Mouse (Mus musculus) hindbrain, embryonic 15.5 days (tissue): ENCODE data around the gene Rbck1. TPM values are rescaled to one million over a fixed set of nuclear protein-coding genes. Genes with fewer than 3 reads are reported as not detected.

Source experiments
- ATAC-seq: fragments of 200-750 bp; cut with Nextera tagmentation; 2 replicates; pipeline ENCODE4 v1.8.0; 2017; ENCODE audit warnings: low read depth, moderate number of reproducible peaks, moderate TSS enrichment; ENCODE audit not compliant: low FRiP score
- H3K27ac ChIP-seq: fragments of 300-500 bp; sonication (generic); replicated peaks from 2 replicates; pipeline ENCODE4 v1.5.1; 2015; ENCODE audit warnings: mild to moderate bottlenecking, inconsistent platforms
- H3K27me3 ChIP-seq: fragments of 300-500 bp; sonication (generic); 2 replicates; pipeline ENCODE4 v1.6.1; 2015; ENCODE audit warnings: control low read depth, inconsistent platforms
- H3K36me3 ChIP-seq: fragments of 300-500 bp; sonication (generic); 2 replicates; pipeline ENCODE4 v1.6.1; 2015; ENCODE audit warnings: control low read depth, inconsistent platforms
- H3K4me1 ChIP-seq: fragments of 300-500 bp; sonication (generic); replicated peaks from 2 replicates; pipeline ENCODE4 v1.6.1; 2015; ENCODE audit warnings: control low read depth, inconsistent platforms
- H3K4me2 ChIP-seq: fragments of 300-500 bp; sonication (generic); 2 replicates; pipeline ENCODE4 v1.6.1; 2015; ENCODE audit warnings: moderate library complexity, mild to moderate bottlenecking, inconsistent platforms
- H3K4me3 ChIP-seq: fragments of 300-500 bp; sonication (generic); 2 replicates; pipeline ENCODE4 v1.5.1; 2015; ENCODE audit warnings: mild to moderate bottlenecking, inconsistent platforms
- H3K9ac ChIP-seq: fragments of 300-500 bp; sonication (generic); 2 replicates; pipeline ENCODE4 v1.6.1; 2015; ENCODE audit warnings: inconsistent platforms
- H3K9me3 ChIP-seq: fragments of 300-500 bp; sonication (generic); 2 replicates; pipeline ENCODE4 v1.6.1; 2016; ENCODE audit warnings: control low read depth, inconsistent platforms
- whole genome bisulfite sequencing: fragments of 180-500 bp; shearing (Covaris S2); methylation state at CpG from one replicate; pipeline ENCODE4 v1.1.7; 2015; 5-methylcytosine and 5-hydroxymethylcytosine counted together
- polyA plus RNA-seq: library from polyadenylated mRNA; unstranded; fragments of >200 nt; fragmentation: Nextera tagmentation; extraction: Ambion mirVana; gene quantifications from 2 replicates; pipeline ENCODE4 v1.2.1, GENCODE M21; 2015

Gene Rbck1
- polyA plus RNA-seq, 1 experiment from 2014 or later = 103 TPM

DNA sequence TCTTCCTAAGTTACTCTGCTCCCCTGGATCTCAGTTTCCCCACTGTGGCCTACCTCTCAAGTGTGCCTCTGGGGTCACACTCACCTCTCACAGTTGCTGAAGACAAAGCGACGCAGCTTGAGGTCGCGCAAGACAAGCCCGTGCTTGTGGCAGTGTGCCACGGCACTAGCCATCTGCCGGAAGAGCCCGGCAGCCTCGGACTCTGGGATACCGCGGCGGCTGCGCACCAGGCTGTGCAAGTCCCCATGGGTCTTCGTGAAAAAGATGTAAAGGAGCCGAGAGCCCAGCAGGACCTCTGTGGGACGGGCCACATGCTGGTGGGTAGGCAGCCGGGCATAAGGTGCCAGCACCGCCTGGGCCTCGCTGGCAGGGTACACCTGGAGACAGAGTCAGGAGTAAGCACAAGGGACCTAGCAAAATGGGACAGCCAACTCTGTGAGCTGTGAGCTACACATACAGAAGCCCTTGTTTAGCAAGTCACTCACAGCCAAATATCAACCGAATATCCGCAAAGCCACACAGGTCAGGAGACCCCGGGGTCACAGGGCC, 7.3 kb upstream of the Rbck1 start:
- Histone ChIP-seq H3K9me3 (no peaks in the 10 kb centered on the region), H3K4me1 (peaks cover 15% of the 10 kb centered on the region), H3K36me3 (no peaks in the 10 kb centered on the region), H3K9ac (no peak overlapping the region), H3K27ac (no peak overlapping the region), H3K4me3 (no peak overlapping the region), H3K27me3 (no peaks in the 10 kb centered on the region), H3K4me2 (no peak overlapping the region)
- 81% methylated on average over 22 of the region's 22 CpGs for WGBS
- ATAC-seq = no peak

DNA sequence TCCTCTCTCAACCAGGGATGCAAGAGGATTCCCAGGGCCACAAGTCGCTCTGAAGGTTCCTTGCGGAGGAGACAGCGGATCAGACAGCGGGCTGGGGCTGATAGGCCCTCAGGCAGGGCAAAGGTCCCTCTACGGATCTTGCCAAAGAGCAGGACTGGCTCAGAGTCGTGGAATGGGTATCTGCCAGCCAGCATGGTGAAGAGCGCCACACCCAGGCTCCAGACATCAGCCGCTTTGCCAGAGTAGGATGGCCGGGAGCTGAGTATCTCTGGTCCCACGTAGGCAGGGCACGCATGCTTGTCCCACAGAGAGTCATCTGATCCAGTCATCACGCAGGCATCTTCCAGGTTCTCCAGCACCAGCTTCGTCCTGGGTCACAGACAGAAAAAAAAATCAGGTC, 5.9 kb upstream of the Rbck1 start:
- Histone ChIP-seq H3K4me2 (no peak overlapping the region), H3K36me3 (no peaks in the 10 kb centered on the region), H3K9me3 (no peaks in the 10 kb centered on the region), H3K4me3 (no peak overlapping the region), H3K9ac (no peak overlapping the region), H3K4me1 (peaks cover 5% of the 10 kb centered on the region; the same call in 1 of the 2 replicates), H3K27ac (no peak overlapping the region), H3K27me3 (no peaks in the 10 kb centered on the region)
- WGBS = 84% methylated on average over 13 of the region's 13 CpGs
- ATAC-seq = no peak

DNA sequence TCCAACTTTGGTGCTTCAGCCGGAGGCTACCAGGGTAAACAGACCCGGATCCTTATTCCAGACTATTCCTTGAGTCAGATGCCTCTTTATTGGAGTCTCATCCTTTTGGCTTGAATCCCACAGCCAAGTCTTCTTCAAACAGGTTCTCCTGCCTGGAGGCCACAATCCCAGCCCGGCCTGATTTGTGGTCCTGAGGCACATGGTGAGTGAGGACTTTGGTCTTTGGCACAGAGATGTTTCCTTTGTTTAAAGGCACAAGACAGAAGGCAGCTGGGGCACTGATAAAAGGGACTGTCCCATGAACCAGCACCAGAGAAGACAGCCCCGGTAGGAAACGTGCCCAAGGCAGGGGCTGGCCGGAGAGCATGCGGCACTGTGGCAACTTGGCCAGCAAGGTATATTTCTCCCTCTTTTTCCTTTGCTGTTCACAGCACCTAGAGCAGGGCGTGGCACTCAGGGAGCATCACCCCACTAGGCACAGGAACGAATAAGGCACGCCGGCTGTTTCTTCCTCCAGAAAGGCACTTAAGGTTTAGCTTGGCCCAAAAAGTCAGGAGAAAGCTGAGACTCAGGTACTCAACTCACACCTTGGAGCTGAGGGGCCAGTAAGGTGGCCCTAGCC, 5.2 kb upstream of the Rbck1 start:
- Histone ChIP-seq H3K36me3 (no peaks in the 10 kb centered on the region), H3K4me2 (no peak overlapping the region), H3K4me1 (no peaks in the 10 kb centered on the region; the same call in 1 of the 2 replicates), H3K4me3 (no peak overlapping the region), H3K9ac (no peak overlapping the region), H3K27me3 (no peaks in the 10 kb centered on the region), H3K27ac (no peak overlapping the region), H3K9me3 (no peaks in the 10 kb centered on the region)
- no peak for ATAC-seq
- 87% methylated on average over 11 of the region's 11 CpGs for WGBS

DNA sequence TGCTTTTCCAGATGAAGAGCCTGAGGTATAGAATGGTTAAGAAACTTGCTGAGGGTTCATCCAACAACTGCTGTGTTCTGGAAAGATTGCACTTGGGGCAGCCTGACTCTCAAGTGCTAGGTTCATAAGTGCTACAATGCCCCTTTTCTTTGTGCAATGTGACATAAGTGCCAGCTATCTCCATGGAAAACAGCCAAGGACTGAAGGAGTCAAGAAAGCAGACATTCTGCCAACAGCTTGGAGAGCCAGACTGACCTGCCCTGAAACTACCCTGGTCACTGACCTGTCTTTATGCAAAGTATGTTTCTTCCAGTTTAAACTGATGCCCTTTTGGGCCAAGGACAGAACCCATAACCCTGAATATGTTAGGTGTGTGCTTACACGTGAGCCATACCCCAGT, 4.4 kb upstream of the Rbck1 start:
- 84% methylated on average over 1 of the region's 1 CpGs for WGBS
- H3K36me3 ChIP-seq = no peaks in the 10 kb centered on the region
- ATAC-seq = no peak
- H3K27me3 ChIP-seq = no peaks in the 10 kb centered on the region
- H3K9ac ChIP-seq = no peak overlapping the region
- H3K4me2 ChIP-seq = no peak overlapping the region
- no peaks in the 10 kb centered on the region; the same call in 1 of the 2 replicates for H3K4me1 ChIP-seq
- H3K9me3 ChIP-seq = no peaks in the 10 kb centered on the region
- H3K4me3 ChIP-seq = no peak overlapping the region
- no peak overlapping the region for H3K27ac ChIP-seq

DNA sequence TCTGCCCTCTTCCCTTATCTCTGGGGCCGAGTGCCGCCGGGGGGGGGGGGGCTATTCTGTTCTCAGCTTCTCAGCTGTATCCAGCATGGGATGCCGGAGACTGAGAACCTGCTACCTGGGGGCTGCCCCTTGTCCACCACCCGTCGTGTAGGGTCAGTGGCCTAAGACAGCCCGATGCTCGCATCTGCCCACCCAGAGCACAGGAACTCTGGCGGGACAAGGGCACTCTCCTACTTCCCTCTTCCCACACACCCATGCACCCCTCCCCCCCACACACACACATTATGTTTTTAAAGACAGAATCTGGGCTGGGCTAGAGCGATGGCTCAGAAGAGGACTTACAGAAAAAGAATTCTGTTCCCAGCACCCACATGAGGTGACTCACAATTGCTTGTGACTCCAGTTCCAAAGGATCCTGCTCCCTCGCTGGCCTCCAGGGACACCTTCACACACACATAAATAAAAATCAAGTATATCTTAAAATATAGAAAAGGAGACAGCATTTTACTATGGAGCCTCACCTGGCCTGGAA, 2.9 kb upstream of the Rbck1 start:
- 53% methylated on average over 11 of the region's 11 CpGs for WGBS
- H3K4me1 ChIP-seq = peaks cover 15% of the 10 kb centered on the region
- no peaks in the 10 kb centered on the region for H3K9me3 ChIP-seq
- no peaks in the 10 kb centered on the region for H3K36me3 ChIP-seq
- no peak overlapping the region for H3K4me2 ChIP-seq
- no peak overlapping the region for H3K27ac ChIP-seq
- no peak overlapping the region for H3K9ac ChIP-seq
- no peaks in the 10 kb centered on the region for H3K27me3 ChIP-seq
- no peak overlapping the region for H3K4me3 ChIP-seq
- no peak for ATAC-seq

DNA sequence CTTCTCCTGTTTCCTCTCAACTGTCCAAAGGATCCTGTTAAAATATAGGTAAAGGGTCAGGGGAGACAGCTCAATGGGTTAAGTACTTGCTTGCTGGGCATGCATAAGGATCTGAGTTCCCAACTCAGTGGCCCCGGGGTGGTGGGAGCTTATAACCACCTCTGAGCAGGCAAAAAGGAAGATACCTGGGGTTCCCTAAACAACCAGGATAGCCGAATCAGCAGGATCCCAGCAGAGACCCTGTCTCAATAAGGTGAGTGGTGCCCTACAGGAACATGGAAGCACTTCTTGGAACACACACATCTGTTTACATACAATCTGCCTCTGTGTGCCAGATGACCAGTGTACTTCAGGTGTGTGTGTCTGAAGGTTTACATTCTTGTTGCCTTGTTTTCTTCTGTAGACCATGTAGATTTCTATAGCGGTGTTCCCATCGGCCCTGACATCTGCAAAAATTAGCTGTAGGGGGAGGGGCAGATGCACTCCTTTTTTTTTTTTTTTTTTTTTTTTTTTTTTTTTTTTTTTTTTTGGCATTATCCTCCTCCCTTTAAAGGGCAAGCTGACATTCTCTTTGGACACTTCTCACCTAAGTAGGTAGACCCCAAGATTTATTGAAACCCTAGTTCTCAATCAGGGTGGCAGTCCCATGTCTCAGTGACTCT, 1.0 kb upstream of the Rbck1 start:
- 78% methylated on average over 4 of the region's 4 CpGs for WGBS
- peaks cover 3% of the 10 kb centered on the region for H3K36me3 ChIP-seq
- ATAC-seq = no peak
- H3K9ac ChIP-seq = no peak overlapping the region
- H3K9me3 ChIP-seq = no peaks in the 10 kb centered on the region
- no peak overlapping the region for H3K27ac ChIP-seq
- H3K4me3 ChIP-seq = no peak overlapping the region
- H3K4me2 ChIP-seq = no peak overlapping the region
- no peaks in the 10 kb centered on the region for H3K27me3 ChIP-seq
- H3K4me1 ChIP-seq = peaks cover 22% of the 10 kb centered on the region

DNA sequence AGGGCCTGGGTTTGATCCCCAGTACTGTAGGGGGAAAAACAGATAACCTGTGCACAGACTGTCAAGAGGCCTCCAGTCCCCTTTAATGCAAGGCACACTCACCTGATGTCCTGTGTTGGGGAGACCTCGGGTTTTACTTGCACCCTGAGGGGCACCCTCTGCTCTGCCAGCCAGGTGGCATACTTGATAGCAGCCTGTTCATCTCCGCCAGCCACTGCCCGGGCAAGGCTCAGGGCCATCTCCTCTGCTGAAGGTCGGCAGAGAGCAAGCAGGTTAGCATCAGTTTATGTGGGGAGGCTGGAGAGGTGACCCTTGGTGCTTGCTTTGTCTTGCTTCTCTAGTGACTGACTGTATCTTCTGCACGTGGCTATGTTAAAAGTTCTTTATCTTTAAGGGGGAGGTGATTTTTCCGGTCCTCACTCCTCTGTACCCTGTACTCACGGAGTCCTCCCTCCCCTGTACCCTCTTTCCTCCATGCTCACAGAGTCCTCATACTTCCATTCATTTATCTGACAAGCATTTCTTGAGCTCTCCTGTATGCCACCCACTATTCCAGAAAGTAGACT, 1.5 kb downstream of the Rbck1 start:
- Histone ChIP-seq H3K4me3 (peak overlapping the region; percentile 72), H3K4me2 (peak overlapping the region; percentile 70), H3K36me3 (peaks cover 8% of the 10 kb centered on the region), H3K27me3 (no peaks in the 10 kb centered on the region), H3K4me1 (peaks cover 22% of the 10 kb centered on the region), H3K27ac (no peak overlapping the region), H3K9me3 (no peaks in the 10 kb centered on the region), H3K9ac (no peak overlapping the region)
- WGBS = 68% methylated on average over 7 of the region's 7 CpGs
- no peak for ATAC-seq

DNA sequence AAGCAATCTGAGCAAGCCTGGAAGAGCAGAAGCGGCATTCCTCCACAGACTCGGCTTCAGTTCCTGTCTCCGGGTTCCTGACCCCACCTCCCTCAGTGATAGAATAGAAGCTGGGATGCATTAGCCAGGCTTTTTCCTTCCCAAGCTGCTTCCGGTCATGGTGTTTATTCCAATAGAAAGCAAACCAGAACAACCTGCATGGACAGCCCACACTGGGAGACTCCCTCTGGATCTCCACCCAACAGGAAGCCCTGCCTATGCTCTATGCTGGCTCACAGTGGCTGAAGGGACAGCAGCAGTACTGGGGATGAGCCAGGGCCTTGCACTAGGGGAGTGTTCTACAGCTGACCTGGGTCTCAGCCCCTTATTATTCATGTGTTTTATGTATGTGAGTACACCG, 4.5 kb downstream of the Rbck1 start:
- WGBS = 82% methylated on average over 5 of the region's 5 CpGs
- Histone ChIP-seq H3K36me3 (peaks cover 36% of the 10 kb centered on the region), H3K9ac (no peak overlapping the region), H3K27ac (no peak overlapping the region), H3K9me3 (no peaks in the 10 kb centered on the region), H3K4me3 (no peak overlapping the region), H3K4me2 (no peak overlapping the region), H3K4me1 (peaks cover 22% of the 10 kb centered on the region), H3K27me3 (no peaks in the 10 kb centered on the region)
- no peak for ATAC-seq

DNA sequence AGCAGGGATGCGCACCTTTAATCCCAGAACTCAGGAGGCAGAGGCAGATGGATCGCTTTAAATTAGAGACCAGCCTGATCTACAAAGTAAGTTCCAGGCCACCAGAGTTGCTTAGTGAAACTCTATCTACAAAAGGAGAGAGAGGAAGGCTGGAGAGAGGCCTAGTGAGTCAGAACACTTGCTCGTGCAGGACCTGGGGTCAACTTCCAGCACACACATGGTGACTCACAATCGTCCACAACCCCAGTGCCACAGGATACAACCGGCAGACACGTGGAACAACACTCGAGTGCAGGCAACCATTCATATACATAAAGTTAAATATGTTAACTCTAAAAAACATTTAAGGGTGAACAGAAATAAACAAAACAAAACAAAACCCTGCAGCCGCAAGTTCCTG, 5.8 kb downstream of the Rbck1 start:
- WGBS = 92% methylated on average over 8 of the region's 8 CpGs
- no peak for ATAC-seq
- Histone ChIP-seq H3K4me2 (no peak overlapping the region), H3K9ac (no peak overlapping the region), H3K4me3 (no peak overlapping the region), H3K36me3 (peaks cover 48% of the 10 kb centered on the region), H3K27ac (no peak overlapping the region), H3K27me3 (no peaks in the 10 kb centered on the region), H3K9me3 (no peaks in the 10 kb centered on the region), H3K4me1 (peaks cover 21% of the 10 kb centered on the region)

DNA sequence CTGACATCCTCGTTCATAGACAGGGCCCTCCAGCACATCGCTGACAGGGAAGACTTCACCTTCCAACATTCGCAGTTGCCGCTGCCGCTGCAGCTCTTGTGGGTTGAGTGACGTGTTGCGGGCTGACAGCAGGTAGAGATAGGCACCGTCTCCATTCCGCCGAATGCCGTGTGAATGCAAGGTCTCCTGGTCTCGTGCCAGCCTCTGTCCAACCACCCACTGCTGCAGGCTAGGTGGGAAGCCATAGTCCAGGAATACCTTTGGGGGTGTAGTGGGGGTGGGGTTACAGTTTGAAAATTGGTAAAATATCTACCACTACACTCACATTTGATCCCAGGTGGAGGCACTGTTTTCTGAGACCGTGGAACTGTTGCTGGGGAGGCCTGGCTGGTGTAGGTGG, 6.3 kb downstream of the Rbck1 start:
- no peak overlapping the region for H3K4me3 ChIP-seq
- H3K9ac ChIP-seq = no peak overlapping the region
- no peak overlapping the region for H3K27ac ChIP-seq
- 92% methylated on average over 13 of the region's 13 CpGs for WGBS
- no peak overlapping the region for H3K4me2 ChIP-seq
- H3K36me3 ChIP-seq = peaks cover 49% of the 10 kb centered on the region
- no peaks in the 10 kb centered on the region for H3K27me3 ChIP-seq
- H3K4me1 ChIP-seq = peaks cover 16% of the 10 kb centered on the region
- ATAC-seq = no peak
- H3K9me3 ChIP-seq = no peaks in the 10 kb centered on the region

DNA sequence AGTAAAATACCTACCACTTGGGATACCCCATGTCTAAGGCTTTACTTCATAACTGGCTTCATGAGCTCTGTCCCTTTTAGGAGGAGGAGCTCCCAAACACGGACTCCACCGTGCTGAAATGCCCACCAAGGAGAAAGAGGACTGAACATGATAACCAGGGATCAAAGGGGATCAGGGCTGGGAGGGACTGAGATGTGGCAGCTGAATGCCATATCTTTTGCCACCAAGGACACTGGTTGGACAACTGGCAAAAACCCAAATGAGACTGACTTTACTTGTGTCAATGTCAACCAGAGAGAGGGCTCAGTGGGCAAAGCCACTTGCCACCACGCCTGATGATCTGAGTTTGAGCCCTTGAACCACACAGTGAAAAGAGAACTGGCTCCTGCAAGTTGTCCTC, 7.6 kb downstream of the Rbck1 start:
- no peak overlapping the region for H3K9ac ChIP-seq
- H3K36me3 ChIP-seq = peaks cover 62% of the 10 kb centered on the region
- H3K27ac ChIP-seq = no peak overlapping the region
- ATAC-seq = no peak
- peaks cover 3% of the 10 kb centered on the region; the same call in 1 of the 2 replicates for H3K4me1 ChIP-seq
- no peaks in the 10 kb centered on the region for H3K9me3 ChIP-seq
- no peak overlapping the region for H3K4me2 ChIP-seq
- 92% methylated on average over 3 of the region's 3 CpGs for WGBS
- H3K4me3 ChIP-seq = no peak overlapping the region
- H3K27me3 ChIP-seq = no peaks in the 10 kb centered on the region

DNA sequence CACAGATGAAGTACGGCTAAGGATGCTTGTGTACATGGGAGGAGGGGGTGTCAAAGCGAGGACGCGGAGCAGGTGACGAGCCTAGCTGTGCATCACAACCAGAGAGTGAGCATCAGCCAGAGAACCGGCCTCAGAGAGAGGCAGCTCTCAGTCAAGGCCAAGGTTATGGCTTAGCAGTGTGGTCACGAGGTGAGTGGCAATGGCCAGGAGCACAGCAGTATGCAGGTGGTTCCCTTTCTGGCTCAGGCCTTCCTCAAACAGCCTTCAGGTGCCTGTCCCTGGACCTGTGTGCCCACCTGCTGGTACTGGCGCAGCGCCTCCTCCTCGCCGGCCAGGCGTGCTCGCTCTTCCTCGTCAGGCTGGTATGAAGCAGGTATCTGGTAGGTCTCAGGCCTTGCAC, 8.5 kb downstream of the Rbck1 start:
- H3K36me3 ChIP-seq = peaks cover 65% of the 10 kb centered on the region
- WGBS = 95% methylated on average over 14 of the region's 14 CpGs
- ATAC-seq = no peak
- H3K4me2 ChIP-seq = no peak overlapping the region
- H3K27me3 ChIP-seq = no peaks in the 10 kb centered on the region
- H3K27ac ChIP-seq = no peak overlapping the region
- no peak overlapping the region for H3K9ac ChIP-seq
- H3K4me3 ChIP-seq = no peak overlapping the region
- no peaks in the 10 kb centered on the region for H3K4me1 ChIP-seq
- no peaks in the 10 kb centered on the region for H3K9me3 ChIP-seq
